Mouse (Mus musculus) left cerebral cortex, postnatal 36 days (tissue): Measurements from ENCODE around the gene Tc2n. TPM values are rescaled to one million over a fixed set of nuclear protein-coding genes. Genes with fewer than 3 reads are reported as not detected.
"Not testable (repeated sequence)": the region's sequence is repeated elsewhere in the genome, so short reads cannot be mapped to it uniquely, and the experiment has no call there.

ENCODE experiments used
- DNase-seq, 2 experiments: peaks; one replicate each; pipeline ENCODE4 v3.0.0; 2021 to 2022; ENCODE audit warnings: low spot score in 2 of 2, mixed read lengths in 1 of 2
- intact Hi-C: fragments of 180-260 bp; cut with DNase I; formaldehyde crosslinking; loops from one replicate; pipeline ENCODE4 v1.15.1; 2025
- total RNA-seq, 2 experiments: library from RNA; stranded (reverse); gene quantifications; 2 replicates each; pipeline ENCODE4 v1.2.3; 2021

The Tc2n gene
- under 1 TPM; 0.20 to 0.30 TPM for total RNA-seq

GRCm38 (mm10) chr12:101718054-101718754 lies at the start of gene Tc2n:
Tc2n (minus strand) TSS chr12:101718523.
- intact Hi-C loops = no loop called here
- DNase-seq = peak; percentile 16 to 17

DNA sequence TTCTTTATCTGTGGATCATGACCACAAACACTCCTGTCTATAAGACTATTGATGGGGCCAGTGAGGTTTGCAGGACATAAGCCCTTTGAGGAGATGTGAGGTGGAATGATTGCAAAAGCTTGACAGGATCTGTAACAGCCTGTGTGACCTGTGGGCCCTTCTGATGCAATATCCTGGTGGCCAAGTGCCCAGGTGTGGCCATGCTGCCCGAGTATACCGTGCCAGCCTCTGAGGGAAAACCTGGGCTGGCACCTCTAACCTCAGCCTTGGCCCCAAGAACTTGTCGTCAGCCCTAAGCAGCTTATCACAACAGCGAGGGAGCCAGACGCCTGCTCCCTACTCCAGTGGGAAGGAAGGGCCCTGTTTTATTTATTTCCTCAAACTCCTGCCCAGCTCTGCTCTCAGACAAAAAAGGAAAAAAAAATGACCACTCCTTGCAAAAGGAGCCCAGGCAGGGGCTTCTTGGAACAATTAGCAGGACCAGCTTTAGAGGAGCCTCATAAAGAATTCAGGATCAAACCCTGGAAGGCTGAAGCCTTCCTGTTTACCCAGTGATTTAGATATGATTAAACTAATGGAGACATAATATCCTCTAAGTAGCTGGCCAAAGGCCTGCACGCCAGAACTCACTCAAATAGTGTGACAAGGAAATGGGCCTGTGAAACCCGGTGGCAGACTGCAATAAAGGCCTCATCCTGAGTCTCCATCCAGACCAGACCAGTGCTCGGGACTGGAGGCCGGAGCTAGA lies 49.2 kb upstream of the Tc2n start:
- DNase-seq = no peak
- intact Hi-C loops = no loop called here

GRCm38 (mm10) chr12:101766228-101766852 lies 48.0 kb upstream of the Tc2n start:
- no peak for DNase-seq
- intact Hi-C loops = no loop called here

DNA sequence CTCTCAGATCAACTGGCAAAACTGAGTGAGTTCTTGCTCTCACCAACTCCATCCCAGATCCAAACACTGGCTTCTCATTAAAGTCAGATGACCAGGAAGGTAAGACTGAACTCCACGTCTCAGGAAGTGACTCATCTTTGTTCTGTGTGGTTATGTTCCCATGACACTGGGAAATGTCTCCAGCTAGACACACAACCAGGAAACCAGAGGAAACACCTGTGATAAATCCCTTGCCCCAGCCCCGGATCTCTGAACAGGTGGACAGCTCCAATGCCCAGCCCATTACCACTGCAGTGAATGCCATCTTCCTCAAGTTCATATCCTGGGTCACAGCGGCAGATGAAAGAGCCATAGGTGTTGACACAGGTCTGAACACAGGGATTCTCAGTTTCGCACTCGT lies 46.5 kb upstream of the Tc2n start:
- no peak for DNase-seq
- intact Hi-C loops = no loop called here

DNA sequence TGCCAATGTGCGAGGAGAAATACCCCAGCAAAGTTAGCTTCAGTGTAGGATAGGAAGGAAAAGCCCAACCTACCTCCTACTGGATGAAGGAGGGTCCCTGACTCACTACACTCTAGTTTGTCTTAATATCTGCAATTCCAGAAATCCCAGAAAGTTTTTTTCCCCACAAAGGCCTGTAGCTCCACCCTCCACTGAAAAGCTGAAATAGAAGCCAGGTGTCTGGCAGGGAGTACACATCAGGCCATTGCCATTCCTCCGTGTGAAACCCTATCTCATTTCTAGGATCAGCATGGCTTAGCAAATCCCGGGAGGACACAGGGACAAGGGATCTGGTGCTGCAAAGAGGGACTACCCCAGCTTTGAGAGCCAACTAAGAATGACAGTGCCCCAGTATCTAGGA lies 44.7 kb upstream of the Tc2n start:
- intact Hi-C loops = no loop called here

DNA sequence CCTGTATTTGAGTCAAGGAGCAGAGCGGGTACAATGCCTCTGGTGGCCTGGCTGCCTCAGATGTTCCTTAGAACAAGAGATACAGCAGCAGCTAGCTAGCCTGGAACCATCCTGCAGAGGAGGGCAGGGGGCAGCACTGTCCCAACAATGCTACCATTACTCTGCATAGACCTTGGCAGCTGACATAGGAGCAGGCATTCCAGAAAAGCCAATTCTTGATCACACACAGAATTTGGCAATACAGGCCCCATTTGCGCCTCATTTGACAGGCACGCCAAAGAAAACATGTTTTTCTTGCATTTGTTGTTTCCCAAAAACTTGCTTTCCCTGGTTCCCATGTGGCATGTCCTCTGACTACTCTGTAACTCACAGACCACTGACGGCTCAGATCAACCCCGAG lies 43.7 kb upstream of the Tc2n start:
- intact Hi-C loops = no loop called here
- DNase-seq = no peak

More for the DNA sequence above, 44.7 kb upstream of the Tc2n start:
- DNase-seq = no peak

GRCm38 (mm10) chr12:101759440-101760045 lies 41.2 kb upstream of the Tc2n start:
- DNase-seq = no peak
- intact Hi-C loops = no loop called here

GRCm38 (mm10) chr12:101758698-101759097 lies 40.4 kb upstream of the Tc2n start:
- intact Hi-C loops = no loop called here
- DNase-seq = no peak

DNA sequence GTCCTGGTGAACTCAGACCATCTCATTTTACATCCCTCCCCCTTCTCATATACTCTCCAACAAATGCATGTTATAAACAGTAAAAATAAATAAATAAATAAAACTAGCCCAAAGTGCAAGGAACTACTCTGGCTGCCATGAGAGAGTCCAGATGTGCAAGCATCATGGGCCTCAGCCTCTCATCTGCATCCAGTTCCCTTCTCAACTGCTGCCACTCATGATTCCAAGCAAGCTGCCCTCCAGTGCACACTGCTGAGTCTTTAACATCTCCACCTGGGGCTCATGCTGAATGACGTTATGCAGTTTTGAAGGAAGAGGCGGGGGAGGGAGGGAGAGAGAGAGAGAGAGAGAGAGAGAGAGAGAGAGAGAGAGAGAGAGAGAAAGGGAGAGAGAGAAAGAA lies 24.1 kb upstream of the Tc2n start:
- intact Hi-C loops = no loop called here
- no peak for DNase-seq

DNA sequence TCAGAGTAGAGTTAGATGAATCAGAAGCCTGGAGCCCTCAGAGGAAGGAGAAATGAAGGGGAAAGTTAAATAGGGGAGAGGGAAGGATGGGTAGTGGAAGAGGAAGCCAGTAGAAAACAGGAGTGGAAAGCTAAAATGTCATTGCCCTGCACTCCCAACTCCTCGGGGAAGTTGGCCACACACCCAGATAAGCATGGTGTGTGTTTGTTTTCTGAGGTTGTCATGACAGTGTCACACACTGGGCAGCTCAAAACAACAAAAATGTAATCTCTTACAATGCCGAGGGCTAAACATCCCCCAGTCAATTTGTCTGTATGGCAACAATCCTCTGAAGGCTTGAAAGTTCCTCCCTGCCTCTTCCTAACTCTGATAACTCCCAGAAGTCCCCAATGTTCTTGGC lies 22.2 kb upstream of the Tc2n start:
- intact Hi-C loops = no loop called here
- DNase-seq = no peak

DNA sequence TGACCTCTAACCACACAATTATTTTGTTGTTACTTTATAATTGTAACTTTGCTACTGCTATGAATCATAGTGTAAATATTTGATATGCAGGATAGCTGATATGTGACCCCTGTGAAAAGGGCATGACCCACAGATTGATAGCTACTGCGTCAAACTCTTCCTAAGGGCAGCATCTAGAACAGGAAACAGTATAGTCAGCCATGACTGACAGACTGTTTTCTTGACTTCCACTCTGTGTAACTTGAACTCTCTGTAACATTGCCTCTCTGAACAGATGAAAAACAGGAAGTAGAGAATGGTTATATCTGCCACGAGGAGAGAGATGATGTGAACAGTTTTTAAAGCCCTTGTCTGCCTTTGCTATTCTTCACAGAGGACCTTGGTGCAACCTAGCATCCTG lies 21.7 kb upstream of the Tc2n start:
- intact Hi-C loops = no loop called here
- no peak for DNase-seq

- intact Hi-C loops = no loop called here
- DNase-seq = no peak
These were observed 430 bp upstream of the Tc2n start for GRCm38 (mm10) chr12:101718755-101719150.

DNA sequence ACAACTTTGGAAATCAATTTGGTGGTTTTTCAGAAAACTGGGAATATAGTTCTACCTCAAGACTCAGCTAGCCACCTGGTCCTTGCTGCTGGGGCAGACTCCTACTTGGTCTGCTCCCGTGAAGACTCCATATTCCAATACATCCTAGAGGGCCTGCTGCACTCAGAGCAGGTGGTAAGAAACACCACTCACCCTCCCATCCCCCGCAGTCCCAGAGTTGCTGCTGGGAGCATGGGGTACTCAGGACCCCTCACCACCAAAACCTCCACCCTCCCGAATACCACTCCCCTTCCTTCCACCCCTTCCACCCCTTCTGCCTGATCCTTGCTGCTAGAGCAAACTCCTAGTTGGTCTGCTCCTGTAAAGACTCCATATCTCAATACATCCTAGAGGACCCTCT lies 19.1 kb downstream of the Tc2n start:
- no peak for DNase-seq
- intact Hi-C loops = no loop called here

DNA sequence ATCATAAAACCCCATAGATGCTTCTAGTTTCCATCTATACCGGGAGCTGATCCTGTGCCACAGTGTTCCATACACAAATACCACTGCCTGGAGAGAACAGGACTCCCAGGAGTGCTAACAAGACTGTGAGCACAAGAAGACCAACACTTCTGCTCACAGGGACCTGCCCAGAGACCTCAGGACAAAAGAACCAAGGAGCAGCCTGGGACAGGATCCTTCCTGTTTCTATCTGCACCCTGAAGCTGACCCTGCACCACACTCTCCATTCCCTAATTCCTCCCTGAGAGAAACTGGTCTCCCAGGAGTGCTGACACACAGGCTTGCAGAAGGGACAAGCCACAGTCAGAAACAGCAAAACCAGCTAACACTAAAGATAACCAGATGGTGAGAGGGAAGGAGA lies 21.8 kb downstream of the Tc2n start:
- intact Hi-C loops = no loop called here
- DNase-seq = no peak

- intact Hi-C loops = no loop called here
- DNase-seq = no peak
These were observed 37.8 kb downstream of the Tc2n start for GRCm38 (mm10) chr12:101680538-101680937.

DNA sequence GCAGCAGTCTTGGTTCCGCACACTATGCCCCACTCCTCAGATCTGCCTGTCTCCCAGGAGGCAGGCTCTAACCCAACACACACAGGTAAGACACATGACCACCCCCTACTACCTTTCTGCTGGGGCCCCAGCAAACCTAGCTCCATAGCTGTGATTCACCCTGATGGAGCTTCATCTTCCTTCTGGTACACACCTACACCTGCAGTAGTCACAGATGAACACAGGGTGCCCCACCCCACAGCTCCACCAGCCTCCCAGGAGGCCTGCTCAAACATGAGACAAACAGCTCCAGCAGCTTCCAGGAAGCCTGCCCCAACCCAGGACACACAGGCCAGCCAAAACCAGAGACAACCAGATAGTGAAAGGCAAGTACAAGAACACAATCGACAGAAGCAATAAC lies 50.8 kb downstream of the Tc2n start:
- no peak for DNase-seq
- intact Hi-C loops = no loop called here

DNA sequence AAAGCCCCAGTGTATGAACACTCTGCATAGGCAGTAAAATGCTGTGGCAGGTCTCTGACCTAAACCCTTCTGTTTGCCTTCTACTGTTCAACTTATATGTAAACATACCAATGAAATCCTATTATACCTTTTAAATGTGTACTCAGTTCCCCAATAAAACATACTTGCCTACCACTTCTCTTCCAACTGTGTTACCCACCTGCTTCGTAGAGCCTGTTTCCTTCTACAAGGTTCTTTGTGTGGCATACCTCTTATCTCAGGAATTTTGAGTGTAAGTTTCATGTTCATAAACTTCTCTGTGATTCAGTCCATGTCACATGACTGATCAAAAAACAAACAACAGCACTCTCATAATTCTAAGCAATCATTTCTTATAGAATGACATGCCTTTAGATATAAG lies 85.2 kb downstream of the Tc2n start:
- DNase-seq = no peak
- intact Hi-C loops = no loop called here

DNA sequence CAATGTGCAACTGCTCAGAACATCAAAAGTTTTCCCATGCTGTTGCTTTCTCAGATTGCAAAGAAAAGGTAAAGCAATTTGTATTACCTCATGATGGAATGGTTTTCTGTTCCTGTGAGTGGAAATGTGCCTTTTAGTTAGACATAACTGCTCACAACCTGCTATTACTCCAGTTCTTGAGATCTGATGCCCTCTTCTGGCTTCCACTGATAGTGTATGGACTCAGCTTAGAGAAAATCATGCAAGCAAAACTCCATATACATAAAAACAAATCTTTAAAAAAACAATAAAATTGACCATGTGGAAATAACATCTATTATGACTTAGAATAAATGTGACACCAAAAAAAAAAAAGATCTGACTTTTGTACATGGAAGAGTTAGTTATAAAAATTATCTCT lies 111.7 kb downstream of the Tc2n start:
- not testable (repeated sequence) for DNase-seq
- intact Hi-C loops = loop anchor here (5.0 kb wide), 1 partner anchor 484 kb away; no protein-coding TSS in a partner anchor
